Mouse (Mus musculus) kidney, embryonic 14.5 days (tissue): ENCODE measurements around the gene Isca1. TPM values are rescaled to one million over a fixed set of nuclear protein-coding genes. Genes with fewer than 3 reads are reported as not detected.
"Not testable (repeated sequence)": the region's sequence is repeated elsewhere in the genome, so short reads cannot be mapped to it uniquely, and the experiment has no call there.

Experiments used
- ATAC-seq: fragments of 200-750 bp; cut with Nextera tagmentation; 2 replicates; pipeline ENCODE4 v1.8.0; 2017; ENCODE audit warnings: moderate number of reproducible peaks, mild to moderate bottlenecking, moderate TSS enrichment, moderate library complexity; ENCODE audit not compliant: low FRiP score, low TSS enrichment
- H3K27ac ChIP-seq: fragments of 300-500 bp; sonication (generic); 2 replicates; pipeline ENCODE4 v1.5.1; 2014; ENCODE audit warnings: low read depth, mild to moderate bottlenecking, low read length, moderate library complexity, mixed read lengths
- H3K27me3 ChIP-seq: fragments of 300-500 bp; sonication (generic); 2 replicates; pipeline ENCODE4 v1.6.1; 2014; ENCODE audit warnings: mild to moderate bottlenecking, low read length; ENCODE audit not compliant: control insufficient read depth, insufficient read depth
- H3K36me3 ChIP-seq: fragments of 300-500 bp; sonication (generic); 2 replicates; pipeline ENCODE4 v1.6.1; 2014; ENCODE audit warnings: low read length, mixed read lengths; ENCODE audit not compliant: control insufficient read depth, insufficient read depth
- H3K4me1 ChIP-seq: fragments of 300-500 bp; sonication (generic); 2 replicates; pipeline ENCODE4 v1.6.1; 2014; ENCODE audit warnings: low read length, mixed read lengths; ENCODE audit not compliant: control insufficient read depth, insufficient read depth
- H3K4me2 ChIP-seq: fragments of 300-500 bp; sonication (generic); replicated peaks from 2 replicates; pipeline ENCODE4 v1.6.1; 2014; ENCODE audit warnings: low read depth, mild to moderate bottlenecking, low read length
- H3K4me3 ChIP-seq: fragments of 300-500 bp; sonication (generic); 2 replicates; pipeline ENCODE4 v1.5.1; 2014; ENCODE audit warnings: mild to moderate bottlenecking, low read length
- H3K9ac ChIP-seq: fragments of 300-500 bp; sonication (generic); 2 replicates; pipeline ENCODE4 v1.6.1; 2014; ENCODE audit warnings: low read depth, mild to moderate bottlenecking, low read length, moderate library complexity
- H3K9me3 ChIP-seq: fragments of 300-500 bp; sonication (generic); 2 replicates; pipeline ENCODE4 v1.6.1; 2016; ENCODE audit warnings: low read length; ENCODE audit not compliant: control insufficient read depth
- WGBS: fragments of 180-500 bp; shearing (Covaris S2); extraction: QIAGEN DNeasy Blood & Tissue Kit; methylation state at CpG from one replicate; pipeline ENCODE4 v1.1.7; 2014; 5-methylcytosine and 5-hydroxymethylcytosine counted together
- polyA plus RNA-seq: library from polyadenylated mRNA; unstranded; fragments of >200 nt; fragmentation: Nextera tagmentation; extraction: Ambion mirVana; gene quantifications from 2 replicates; pipeline ENCODE4 v1.2.1, GENCODE M21; 2014

The Isca1 gene
- polyA plus RNA-seq, 1 experiment from 2014 or later, result 134 TPM

DNA sequence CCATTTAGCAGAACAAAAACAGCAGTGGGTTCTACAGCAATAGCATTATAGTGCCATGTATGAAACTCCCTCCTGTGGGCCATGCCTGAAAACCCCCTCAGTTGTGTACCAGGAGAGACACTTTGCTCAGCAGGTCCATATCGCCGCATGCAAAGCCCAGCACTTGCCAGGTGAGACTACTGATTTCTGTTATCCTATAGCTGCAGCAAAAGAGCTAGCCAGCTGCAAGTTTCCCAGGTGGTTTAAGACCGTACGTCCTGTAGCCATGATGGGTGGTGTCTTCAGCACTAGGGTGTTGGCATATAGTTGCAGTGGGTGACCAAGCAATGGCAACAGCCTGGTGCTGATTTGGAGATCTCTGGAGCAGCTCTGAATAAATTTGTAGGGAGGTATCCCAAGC lies 30.2 kb downstream of the Isca1 start:
- Histone ChIP-seq H3K27ac (no peak overlapping the region), H3K4me1 (no peaks in the 10 kb centered on the region), H3K9ac (no peak overlapping the region), H3K9me3 (no peaks in the 10 kb centered on the region), H3K36me3 (no peaks in the 10 kb centered on the region), H3K27me3 (no peaks in the 10 kb centered on the region), H3K4me3 (no peak overlapping the region), H3K4me2 (no peak overlapping the region)
- WGBS, result 90% methylated on average over 4 of the region's 4 CpGs
- ATAC-seq, result no peak

- H3K9ac ChIP-seq, result no peak overlapping the region
- H3K4me1 ChIP-seq, result no peaks in the 10 kb centered on the region
- no peak for ATAC-seq
- H3K4me3 ChIP-seq, result no peak overlapping the region
- 79% methylated on average over 2 of the region's 2 CpGs for WGBS
- no peak overlapping the region for H3K4me2 ChIP-seq
- no peaks in the 10 kb centered on the region for H3K27me3 ChIP-seq
- no peak overlapping the region for H3K27ac ChIP-seq
- H3K9me3 ChIP-seq, result no peaks in the 10 kb centered on the region
- no peaks in the 10 kb centered on the region for H3K36me3 ChIP-seq
Measured at GRCm38 (mm10) chr13:59738455-59738854, 31.2 kb downstream of the Isca1 start.

DNA sequence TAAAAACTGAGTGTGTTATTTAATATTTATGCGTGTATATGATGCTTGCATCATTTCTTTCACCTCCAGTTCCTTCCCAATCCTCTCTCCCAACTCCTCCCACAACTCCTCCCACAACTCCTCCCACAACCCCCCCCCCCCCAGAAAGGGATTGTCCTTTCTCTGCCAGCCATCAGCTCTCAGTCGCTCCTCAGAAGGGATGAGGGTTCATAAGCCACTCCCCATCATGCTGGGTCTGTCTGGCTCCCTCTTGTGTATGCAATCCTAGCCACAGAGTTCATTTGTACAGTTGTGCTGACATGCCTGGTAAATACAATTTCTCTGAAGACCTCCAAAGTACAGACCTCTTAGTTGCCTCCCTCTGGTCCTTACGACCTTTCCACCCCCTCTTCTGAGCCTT lies 34.4 kb downstream of the Isca1 start:
- Histone ChIP-seq H3K4me3 (no peak overlapping the region), H3K9ac (no peak overlapping the region), H3K9me3 (no peaks in the 10 kb centered on the region), H3K27ac (no peak overlapping the region), H3K36me3 (no peaks in the 10 kb centered on the region), H3K4me2 (no peak overlapping the region), H3K27me3 (no peaks in the 10 kb centered on the region), H3K4me1 (no peaks in the 10 kb centered on the region)
- WGBS, result 28% methylated on average over 3 of the region's 3 CpGs
- 0 out of 2 replicates have a peak, but pooled peaks have one; percentile 37 for ATAC-seq

GRCm38 (mm10) chr13:59734347-59734746 lies 35.3 kb downstream of the Isca1 start:
- not testable (repeated sequence) for H3K4me3 ChIP-seq, ATAC-seq, H3K4me1 ChIP-seq, H3K4me2 ChIP-seq, H3K9me3 ChIP-seq, H3K27ac ChIP-seq, H3K27me3 ChIP-seq, H3K36me3 ChIP-seq, H3K9ac ChIP-seq
- 27% methylated on average over 6 of the region's 6 CpGs for WGBS

- 82% methylated on average over 2 of the region's 4 CpGs for WGBS
- Histone ChIP-seq H3K4me3 (no peak overlapping the region), H3K9me3 (no peaks in the 10 kb centered on the region), H3K4me1 (no peaks in the 10 kb centered on the region), H3K27ac (no peak overlapping the region), H3K27me3 (no peaks in the 10 kb centered on the region), H3K9ac (no peak overlapping the region), H3K4me2 (no peak overlapping the region), H3K36me3 (no peaks in the 10 kb centered on the region)
- no peak for ATAC-seq
Measured at GRCm38 (mm10) chr13:59733936-59734335, 35.7 kb downstream of the Isca1 start.

DNA sequence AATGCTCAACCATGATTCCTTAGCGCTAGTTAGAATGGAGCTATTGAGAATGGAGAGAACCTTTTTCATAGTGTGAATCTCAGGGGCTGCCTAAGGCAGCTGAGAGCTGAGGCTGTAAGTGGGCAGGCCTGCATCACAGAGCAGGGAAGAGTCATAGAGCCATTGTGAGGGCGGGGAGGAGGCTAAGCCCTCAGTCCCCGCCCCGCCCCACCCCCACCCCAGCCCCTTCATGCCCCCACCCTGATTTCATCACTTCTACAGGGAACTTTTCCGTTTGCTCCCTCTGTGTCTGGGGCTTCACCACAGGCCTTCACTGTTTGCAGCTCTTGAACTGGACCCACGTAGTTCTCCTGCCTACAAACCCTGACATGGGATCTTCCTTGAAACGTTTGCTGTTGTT lies 38.0 kb downstream of the Isca1 start, which contains the start of gene Spata31d1d:
TSS of gene Spata31d1d (minus strand) at position 101 of the 400 bp plus-strand sequence.
- no peak for ATAC-seq
- H3K4me2 ChIP-seq, result no peak within 1 kb of the TSS
- no peak within 1 kb of the TSS for H3K4me3 ChIP-seq
- H3K27me3 ChIP-seq, result no peaks in the 10 kb centered on the region
- no peaks in the 10 kb centered on the region for H3K9me3 ChIP-seq
- no peak within 1 kb of the TSS for H3K27ac ChIP-seq
- no peaks in the 10 kb centered on the region for H3K36me3 ChIP-seq
- no peak within 1 kb of the TSS for H3K9ac ChIP-seq
- WGBS, result 45% methylated on average over 7 of the region's 7 CpGs
- no peaks in the 10 kb centered on the region for H3K4me1 ChIP-seq

- 29% methylated on average over 7 of the region's 7 CpGs for WGBS
- no peak overlapping the region for H3K27ac ChIP-seq
- ATAC-seq, result peak; percentile 90
- H3K9me3 ChIP-seq, result no peaks in the 10 kb centered on the region
- no peaks in the 10 kb centered on the region for H3K27me3 ChIP-seq
- no peak overlapping the region for H3K4me2 ChIP-seq
- no peaks in the 10 kb centered on the region for H3K4me1 ChIP-seq
- H3K36me3 ChIP-seq, result no peaks in the 10 kb centered on the region
- no peak overlapping the region for H3K9ac ChIP-seq
- no peak overlapping the region for H3K4me3 ChIP-seq
Measured at GRCm38 (mm10) chr13:59728378-59729093, 41.1 kb downstream of the Isca1 start.

DNA sequence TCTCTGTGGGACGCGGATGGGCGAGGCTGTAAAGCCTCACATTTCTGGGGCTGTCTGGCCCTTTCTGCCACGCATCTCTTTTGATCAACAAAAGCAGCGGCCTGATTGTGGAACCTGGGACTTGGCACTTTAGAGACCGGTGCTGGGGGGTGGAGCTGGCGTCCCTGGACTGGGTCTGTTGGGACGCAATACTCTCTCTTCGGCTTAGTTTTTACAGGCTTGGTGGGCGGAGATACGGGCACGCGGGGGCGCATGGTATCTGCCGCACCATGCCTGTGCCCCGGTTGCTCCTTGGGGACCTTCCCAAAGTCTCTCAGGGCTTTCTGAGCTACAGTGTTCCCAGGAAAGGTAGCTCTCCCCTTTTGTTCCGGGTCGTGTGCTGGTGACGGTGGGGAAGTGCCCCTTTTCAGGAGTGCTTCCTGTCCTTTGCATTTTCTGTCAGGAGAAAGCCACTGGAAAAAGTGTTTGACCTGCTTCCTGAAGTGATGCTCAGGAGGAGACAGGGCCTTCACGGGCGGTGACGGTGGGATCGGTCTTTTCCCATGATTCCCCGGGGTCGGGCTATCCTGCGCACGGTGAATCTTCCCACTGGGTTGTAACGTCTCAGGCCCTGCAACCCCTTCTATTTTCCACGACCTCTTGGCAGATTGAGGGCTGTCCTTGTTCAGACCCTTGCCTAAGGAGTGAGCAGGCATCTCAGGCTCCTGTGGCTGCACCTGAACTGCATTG lies 43.3 kb downstream of the Isca1 start:
- no peaks in the 10 kb centered on the region for H3K27me3 ChIP-seq
- WGBS, result 26% methylated on average over 29 of the region's 29 CpGs
- peak overlapping the region; percentile 9 for H3K4me3 ChIP-seq
- H3K4me2 ChIP-seq, result peak overlapping the region; percentile 42
- H3K4me1 ChIP-seq, result no peaks in the 10 kb centered on the region
- H3K9me3 ChIP-seq, result no peaks in the 10 kb centered on the region
- H3K27ac ChIP-seq, result no peak overlapping the region
- H3K36me3 ChIP-seq, result no peaks in the 10 kb centered on the region
- no peak for ATAC-seq
- H3K9ac ChIP-seq, result peak overlapping the region; percentile 23; the same call in 1 of the 2 replicates

- not testable (repeated sequence) for H3K27ac ChIP-seq, H3K9ac ChIP-seq, ATAC-seq, H3K4me2 ChIP-seq, H3K36me3 ChIP-seq, H3K9me3 ChIP-seq, H3K27me3 ChIP-seq, H3K4me3 ChIP-seq, H3K4me1 ChIP-seq
- WGBS, result 86% methylated on average over 1 of the region's 1 CpGs
Measured at GRCm38 (mm10) chr13:59722089-59722488, 47.5 kb downstream of the Isca1 start.
